Mouse (Mus musculus): ENCODE data around the gene Fgf6. TPM values are rescaled to one million over a fixed set of nuclear protein-coding genes. Genes with fewer than 3 reads are reported as not detected.

Fgf6 gene
- total and polyA plus RNA-seq, 2 experiments from 2014 or later: not detected

GRCm38 (mm10) chr6:126996399-126996798, 19.0 kb upstream of the Fgf6 start:
- peak; percentile 53 for ATAC-seq (ENCODE audit: insufficient read depth, low read depth)
- H3K4me2 ChIP-seq (ENCODE audit: low read depth, low read length): no peak overlapping the region
- TF ChIP-seq CTCF (IDR thresholded peaks at IDR 0.05; ENCODE audit: low read depth) (no peak), EP300 (IDR thresholded peaks at IDR 0.05; ENCODE audit: low read depth) (no peak)
- H3K9me3 ChIP-seq (replicated peaks; ENCODE audit: control insufficient read depth, low read length): no peaks in the 10 kb centered on the region
- H3K27ac ChIP-seq (ENCODE audit: low read depth): no peak overlapping the region
- no peak overlapping the region for H3K4me3 ChIP-seq (ENCODE audit: low read depth, low read length)
- WGBS: 52% methylated on average over 5 of the region's 5 CpGs
- no peaks in the 10 kb centered on the region for H3K36me3 ChIP-seq (replicated peaks; ENCODE audit: control insufficient read depth, insufficient read depth, low read length)
- H3K27me3 ChIP-seq (ENCODE audit: control insufficient read depth, insufficient read depth, low read length): no peaks in the 10 kb centered on the region
- no peak overlapping the region for H3K9ac ChIP-seq (replicated peaks; ENCODE audit: low read depth, low read length)
- DNase-seq (ENCODE audit: low spot score): peak; percentile 24
- H3K4me1 ChIP-seq (ENCODE audit: control insufficient read depth, insufficient read depth): no peaks in the 10 kb centered on the region

- DNase-seq (ENCODE audit: low spot score) (no peak), ATAC-seq (ENCODE audit: insufficient read depth, low read depth) (no peak)
- TF ChIP-seq CTCF (IDR thresholded peaks at IDR 0.05; ENCODE audit: low read depth) (no peak), EP300 (IDR thresholded peaks at IDR 0.05; ENCODE audit: low read depth) (no peak)
- Histone ChIP-seq H3K27me3 (ENCODE audit: control insufficient read depth, insufficient read depth, low read length) (no peaks in the 10 kb centered on the region), H3K4me1 (ENCODE audit: control insufficient read depth, insufficient read depth) (no peaks in the 10 kb centered on the region), H3K9me3 (replicated peaks; ENCODE audit: control insufficient read depth, low read length) (no peaks in the 10 kb centered on the region), H3K9ac (replicated peaks; ENCODE audit: low read depth, low read length) (no peak overlapping the region), H3K27ac (ENCODE audit: low read depth) (no peak overlapping the region), H3K4me2 (ENCODE audit: low read depth, low read length) (no peak overlapping the region), H3K4me3 (ENCODE audit: low read depth, low read length) (no peak overlapping the region), H3K36me3 (replicated peaks; ENCODE audit: control insufficient read depth, insufficient read depth, low read length) (no peaks in the 10 kb centered on the region)
- 84% methylated on average over 3 of the region's 3 CpGs for WGBS
Observed at GRCm38 (mm10) chr6:127005646-127006045, 9.7 kb upstream of the Fgf6 start.

- WGBS: 62% methylated on average over 3 of the region's 3 CpGs
- DNase-seq (ENCODE audit: low spot score) (no peak), ATAC-seq (ENCODE audit: insufficient read depth, low read depth) (no peak)
- Histone ChIP-seq H3K4me1 (ENCODE audit: control insufficient read depth, insufficient read depth) (no peaks in the 10 kb centered on the region), H3K9ac (replicated peaks; ENCODE audit: low read depth, low read length) (no peak overlapping the region), H3K27ac (ENCODE audit: low read depth) (no peak overlapping the region), H3K4me2 (ENCODE audit: low read depth, low read length) (no peak overlapping the region), H3K36me3 (replicated peaks; ENCODE audit: control insufficient read depth, insufficient read depth, low read length) (no peaks in the 10 kb centered on the region), H3K4me3 (ENCODE audit: low read depth, low read length) (no peak overlapping the region), H3K9me3 (replicated peaks; ENCODE audit: control insufficient read depth, low read length) (no peaks in the 10 kb centered on the region), H3K27me3 (ENCODE audit: control insufficient read depth, insufficient read depth, low read length) (no peaks in the 10 kb centered on the region)
- no peak for TF ChIP-seq CTCF (IDR thresholded peaks at IDR 0.05; ENCODE audit: low read depth)
- TF ChIP-seq EP300 (IDR thresholded peaks at IDR 0.05; ENCODE audit: low read depth): no peak
Observed at GRCm38 (mm10) chr6:127006551-127006950, 8.8 kb upstream of the Fgf6 start.

GRCm38 (mm10) chr6:127010021-127010420, 5.4 kb upstream of the Fgf6 start:
- Histone ChIP-seq H3K9ac (replicated peaks; ENCODE audit: low read depth, low read length) (no peak overlapping the region), H3K9me3 (replicated peaks; ENCODE audit: control insufficient read depth, low read length) (no peaks in the 10 kb centered on the region), H3K27ac (ENCODE audit: low read depth) (no peak overlapping the region), H3K4me1 (ENCODE audit: control insufficient read depth, insufficient read depth) (no peaks in the 10 kb centered on the region), H3K4me2 (ENCODE audit: low read depth, low read length) (no peak overlapping the region), H3K27me3 (ENCODE audit: control insufficient read depth, insufficient read depth, low read length) (no peaks in the 10 kb centered on the region), H3K36me3 (replicated peaks; ENCODE audit: control insufficient read depth, insufficient read depth, low read length) (no peaks in the 10 kb centered on the region), H3K4me3 (ENCODE audit: low read depth, low read length) (no peak overlapping the region)
- 81% methylated on average over 13 of the region's 13 CpGs for WGBS
- no peak for DNase-seq (ENCODE audit: low spot score)
- ATAC-seq (ENCODE audit: insufficient read depth, low read depth): no peak
- no peak for TF ChIP-seq CTCF (IDR thresholded peaks at IDR 0.05; ENCODE audit: low read depth)
- TF ChIP-seq EP300 (IDR thresholded peaks at IDR 0.05; ENCODE audit: low read depth): no peak

- no peaks in the 10 kb centered on the region for H3K36me3 ChIP-seq (replicated peaks; ENCODE audit: control insufficient read depth, insufficient read depth, low read length)
- no peak overlapping the region for H3K9ac ChIP-seq (replicated peaks; ENCODE audit: low read depth, low read length)
- no peaks in the 10 kb centered on the region for H3K4me1 ChIP-seq (ENCODE audit: control insufficient read depth, insufficient read depth)
- H3K27ac ChIP-seq (ENCODE audit: low read depth): no peak overlapping the region
- TF ChIP-seq EP300 (IDR thresholded peaks at IDR 0.05; ENCODE audit: low read depth) (no peak), CTCF (IDR thresholded peaks at IDR 0.05; ENCODE audit: low read depth) (no peak)
- no peak for ATAC-seq (ENCODE audit: insufficient read depth, low read depth)
- DNase-seq (ENCODE audit: low spot score): no peak
- H3K4me3 ChIP-seq (ENCODE audit: low read depth, low read length): no peak overlapping the region
- 80% methylated on average over 13 of the region's 13 CpGs for WGBS
- H3K4me2 ChIP-seq (ENCODE audit: low read depth, low read length): no peak overlapping the region
- H3K27me3 ChIP-seq (ENCODE audit: control insufficient read depth, insufficient read depth, low read length): no peaks in the 10 kb centered on the region
- H3K9me3 ChIP-seq (replicated peaks; ENCODE audit: control insufficient read depth, low read length): no peaks in the 10 kb centered on the region
Observed at GRCm38 (mm10) chr6:127011947-127012535, 3.3 kb upstream of the Fgf6 start.

- H3K36me3 ChIP-seq (replicated peaks; ENCODE audit: control insufficient read depth, insufficient read depth, low read length): no peaks in the 10 kb centered on the region
- WGBS: 13% methylated on average over 6 of the region's 6 CpGs
- H3K9ac ChIP-seq (replicated peaks; ENCODE audit: low read depth, low read length): no peak overlapping the region
- TF ChIP-seq CTCF (IDR thresholded peaks at IDR 0.05; ENCODE audit: low read depth) (no peak), EP300 (IDR thresholded peaks at IDR 0.05; ENCODE audit: low read depth) (no peak)
- H3K4me1 ChIP-seq (ENCODE audit: control insufficient read depth, insufficient read depth): peaks cover 6% of the 10 kb centered on the region; the same call in 1 of the 2 replicates
- peaks cover 7% of the 10 kb centered on the region; the same call in 1 of the 2 replicates for H3K27me3 ChIP-seq (ENCODE audit: control insufficient read depth, insufficient read depth, low read length)
- no peak overlapping the region for H3K27ac ChIP-seq (ENCODE audit: low read depth)
- H3K9me3 ChIP-seq (replicated peaks; ENCODE audit: control insufficient read depth, low read length): no peaks in the 10 kb centered on the region
- ATAC-seq (ENCODE audit: insufficient read depth, low read depth): no peak
- no peak overlapping the region for H3K4me2 ChIP-seq (ENCODE audit: low read depth, low read length)
- DNase-seq (ENCODE audit: low spot score): no peak
- no peak overlapping the region for H3K4me3 ChIP-seq (ENCODE audit: low read depth, low read length)
Observed at GRCm38 (mm10) chr6:127019254-127019653, 3.9 kb downstream of the Fgf6 start.
